Mouse (Mus musculus) A20 (cell line): ENCODE results near the gene Mapk8.

Experiments
- DNase-seq: peaks from one replicate; pipeline ENCODE4 v3.0.0-alpha.2; 2011; ENCODE audit warnings: low read depth, low spot score

Gene Mapk8

DNA sequence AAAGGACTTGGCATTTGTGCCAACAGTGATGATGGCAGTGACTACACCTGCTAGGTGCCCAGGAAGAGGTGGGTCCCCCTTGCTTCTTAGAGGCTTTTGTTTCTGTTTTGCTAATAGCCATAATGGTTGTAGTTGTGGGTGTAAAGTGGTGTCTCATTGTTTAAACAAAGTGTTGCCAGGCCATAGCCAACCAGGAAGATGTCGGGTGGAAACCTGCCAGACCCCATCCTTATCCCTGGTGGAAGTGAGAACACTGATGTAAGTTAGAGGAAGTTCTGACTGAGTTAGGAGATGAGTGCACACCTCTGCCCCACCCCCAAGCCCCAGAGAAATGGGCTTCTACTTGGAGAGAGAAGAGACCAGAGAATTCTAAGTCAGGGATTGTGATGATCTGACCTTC lies 98.8 kb downstream of the Mapk8 start:
- DNase-seq, result no peak

GRCm38 (mm10) chr14:33347738-33348137 lies 99.2 kb downstream of the Mapk8 start:
- DNase-seq, result no peak

DNA sequence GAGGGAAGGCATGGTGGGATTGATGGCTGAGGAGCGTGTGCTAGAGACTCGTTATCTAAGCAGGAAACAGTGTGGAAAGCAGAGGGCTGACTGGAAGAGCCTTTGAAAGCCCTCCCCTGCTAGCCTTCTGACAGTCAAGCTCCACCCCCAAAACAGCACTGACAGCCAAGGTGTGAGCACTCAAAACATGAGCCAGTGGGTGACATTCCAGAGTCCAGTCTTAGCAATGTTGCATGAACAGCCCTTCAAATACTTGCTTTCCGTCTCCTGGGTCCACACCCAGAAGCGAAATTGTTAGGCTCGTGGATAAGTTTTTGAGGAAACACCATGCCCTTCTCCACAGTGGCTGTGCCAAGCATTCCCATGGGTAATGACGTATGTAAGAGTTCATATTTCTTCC lies 100.4 kb downstream of the Mapk8 start:
- no peak for DNase-seq

DNA sequence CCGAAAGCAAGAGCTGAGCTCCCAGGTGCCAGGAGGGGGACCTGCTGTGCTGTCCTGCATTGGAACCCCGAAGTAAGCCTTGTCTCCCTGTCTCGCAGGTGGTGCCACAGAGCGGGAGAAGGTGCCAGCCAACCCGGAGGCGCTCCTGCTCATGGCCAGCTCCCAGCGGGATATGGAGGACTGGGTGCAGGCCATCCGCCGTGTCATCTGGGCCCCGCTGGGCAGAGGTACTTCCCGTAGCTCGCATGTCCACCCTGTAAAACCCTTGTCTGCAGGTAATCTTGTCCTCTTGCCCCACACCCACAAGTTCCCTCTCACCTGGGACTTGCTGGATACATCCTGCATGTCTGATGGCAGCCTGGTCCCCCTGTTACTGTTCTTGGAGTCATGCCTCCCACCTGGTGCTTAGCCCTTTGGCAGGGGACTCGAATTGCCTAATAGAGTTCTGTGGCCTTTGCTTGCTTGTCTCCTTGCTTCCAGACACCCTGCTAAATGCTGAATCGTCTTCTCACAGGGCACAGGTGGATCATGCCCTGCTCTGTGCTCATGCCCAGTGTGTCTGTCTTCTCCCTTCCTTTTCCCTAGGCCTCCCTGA lies 103.7 kb downstream of the Mapk8 start:
- no peak for DNase-seq

GRCm38 (mm10) chr14:33338684-33339083 lies 108.3 kb downstream of the Mapk8 start:
- DNase-seq, result no peak

DNA sequence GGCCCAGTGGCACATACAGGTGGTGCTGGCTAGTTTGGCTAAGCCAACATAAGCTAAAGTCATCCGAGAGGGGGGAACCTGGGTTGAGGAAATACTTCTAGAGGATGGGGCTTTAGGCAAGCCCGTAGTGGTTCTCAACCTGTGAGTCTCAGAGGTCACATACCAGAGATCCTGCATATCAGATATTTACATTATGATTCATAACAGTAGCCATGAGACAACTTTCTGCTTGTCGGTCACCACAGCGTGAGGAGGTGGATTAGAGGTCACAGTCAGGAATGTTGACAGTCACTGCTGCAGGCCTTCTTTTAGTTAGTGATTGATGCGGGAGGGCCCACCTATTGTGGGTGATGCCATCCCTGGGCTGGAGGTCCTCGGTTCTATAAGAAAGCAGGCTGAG lies 111.2 kb downstream of the Mapk8 start:
- no peak for DNase-seq

GRCm38 (mm10) chr14:33334402-33334801 lies 112.6 kb downstream of the Mapk8 start:
- DNase-seq, result no peak

DNA sequence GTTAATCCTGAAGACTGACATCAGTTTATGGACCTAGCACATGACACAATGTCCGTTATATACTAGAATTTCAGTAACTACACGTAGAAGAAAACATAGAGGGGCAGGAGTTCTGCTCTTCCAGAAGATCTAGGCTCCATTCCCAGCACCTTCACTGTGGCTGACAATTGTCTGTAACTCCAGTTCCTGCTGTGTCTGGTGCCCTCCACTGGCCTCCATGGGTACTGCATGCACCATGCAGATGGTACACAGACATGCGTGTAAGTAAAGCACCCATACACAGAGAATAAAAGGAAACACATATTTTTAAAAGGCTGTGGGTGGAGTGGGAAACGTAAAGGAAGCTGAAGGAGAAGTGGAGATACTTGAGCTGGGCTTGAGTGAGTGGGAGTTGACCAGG lies 113.1 kb downstream of the Mapk8 start:
- DNase-seq, result peak; percentile 51

DNA sequence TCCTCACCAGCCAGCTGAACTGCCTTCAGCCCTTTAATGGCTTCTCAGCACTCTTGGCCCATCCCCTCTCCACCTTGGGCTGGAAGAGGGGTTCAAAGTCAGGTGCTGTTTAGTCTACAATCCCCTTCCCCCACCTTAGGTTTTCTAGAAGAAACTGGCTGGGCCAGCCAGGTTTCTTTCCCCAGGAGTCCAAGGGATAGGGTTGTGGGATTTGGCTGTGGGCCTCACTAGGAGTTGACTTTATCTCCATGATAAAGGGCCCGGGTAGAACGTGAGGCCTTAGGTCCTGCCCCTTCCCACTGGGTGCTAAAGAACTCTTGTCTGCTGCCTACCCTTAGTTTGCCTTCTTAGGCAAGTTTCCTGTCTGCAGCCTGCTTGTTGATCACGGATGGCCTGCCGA lies 115.3 kb downstream of the Mapk8 start:
- no peak for DNase-seq

GRCm38 (mm10) chr14:33330986-33331385 lies 116.0 kb downstream of the Mapk8 start:
- no peak for DNase-seq

GRCm38 (mm10) chr14:33329297-33329805 lies 117.6 kb downstream of the Mapk8 start:
- DNase-seq, result no peak

- no peak for DNase-seq
These were observed 118.6 kb downstream of the Mapk8 start for GRCm38 (mm10) chr14:33328369-33328768.
